Mouse (Mus musculus) kidney, adult 9 months (tissue): ENCODE measurements around the gene Engase.

ENCODE experiments used
- DNase-seq: peaks from one replicate; pipeline ENCODE4 v3.0.0; 2022

Engase gene

GRCm38 (mm10) chr11:118455788-118456187 is 20.8 kb upstream of the Engase start:
- DNase-seq = no peak

GRCm38 (mm10) chr11:118456937-118457336 is 19.7 kb upstream of the Engase start:
- no peak for DNase-seq

GRCm38 (mm10) chr11:118459051-118459450 is 17.6 kb upstream of the Engase start:
- DNase-seq = peak; percentile 81

- no peak for DNase-seq
These were observed 17.1 kb upstream of the Engase start for GRCm38 (mm10) chr11:118459536-118459935.

GRCm38 (mm10) chr11:118460280-118460679 is 16.3 kb upstream of the Engase start:
- DNase-seq = no peak

GRCm38 (mm10) chr11:118467441-118468035 is 9.1 kb upstream of the Engase start:
- DNase-seq = no peak

GRCm38 (mm10) chr11:118469509-118470160 is 7.0 kb upstream of the Engase start:
- DNase-seq = no peak

- no peak for DNase-seq
These were observed 6.2 kb upstream of the Engase start for GRCm38 (mm10) chr11:118470234-118470966.

GRCm38 (mm10) chr11:118471676-118472075 is 5.0 kb upstream of the Engase start:
- no peak for DNase-seq

GRCm38 (mm10) chr11:118473161-118473560 is 3.5 kb upstream of the Engase start:
- no peak for DNase-seq

- no peak for DNase-seq
These were observed 2.7 kb upstream of the Engase start for GRCm38 (mm10) chr11:118473842-118474500.

GRCm38 (mm10) chr11:118475496-118476083 is 1.0 kb upstream of the Engase start:
- no peak for DNase-seq

- peak; percentile 66 for DNase-seq
These were observed 3.1 kb downstream of the Engase start for GRCm38 (mm10) chr11:118479776-118480175.

- no peak for DNase-seq
These were observed 4.6 kb downstream of the Engase start for GRCm38 (mm10) chr11:118481231-118481630.

- DNase-seq = no peak
These were observed 5.1 kb downstream of the Engase start for GRCm38 (mm10) chr11:118481751-118482150.

- DNase-seq = no peak
These were observed 7.5 kb downstream of the Engase start for GRCm38 (mm10) chr11:118484169-118484568.

GRCm38 (mm10) chr11:118485338-118485737 is 8.7 kb downstream of the Engase start:
- DNase-seq = no peak

GRCm38 (mm10) chr11:118485780-118486179 is 9.2 kb downstream of the Engase start:
- no peak for DNase-seq

- no peak for DNase-seq
These were observed 9.7 kb downstream of the Engase start for GRCm38 (mm10) chr11:118486281-118486680.

GRCm38 (mm10) chr11:118486881-118487772 is 10.5 kb downstream of the Engase start:
- DNase-seq = no peak

GRCm38 (mm10) chr11:118488191-118488906 is 11.7 kb downstream of the Engase start:
- no peak for DNase-seq
